Mouse (Mus musculus): ENCODE data around the gene Slc8a2.

DNA sequence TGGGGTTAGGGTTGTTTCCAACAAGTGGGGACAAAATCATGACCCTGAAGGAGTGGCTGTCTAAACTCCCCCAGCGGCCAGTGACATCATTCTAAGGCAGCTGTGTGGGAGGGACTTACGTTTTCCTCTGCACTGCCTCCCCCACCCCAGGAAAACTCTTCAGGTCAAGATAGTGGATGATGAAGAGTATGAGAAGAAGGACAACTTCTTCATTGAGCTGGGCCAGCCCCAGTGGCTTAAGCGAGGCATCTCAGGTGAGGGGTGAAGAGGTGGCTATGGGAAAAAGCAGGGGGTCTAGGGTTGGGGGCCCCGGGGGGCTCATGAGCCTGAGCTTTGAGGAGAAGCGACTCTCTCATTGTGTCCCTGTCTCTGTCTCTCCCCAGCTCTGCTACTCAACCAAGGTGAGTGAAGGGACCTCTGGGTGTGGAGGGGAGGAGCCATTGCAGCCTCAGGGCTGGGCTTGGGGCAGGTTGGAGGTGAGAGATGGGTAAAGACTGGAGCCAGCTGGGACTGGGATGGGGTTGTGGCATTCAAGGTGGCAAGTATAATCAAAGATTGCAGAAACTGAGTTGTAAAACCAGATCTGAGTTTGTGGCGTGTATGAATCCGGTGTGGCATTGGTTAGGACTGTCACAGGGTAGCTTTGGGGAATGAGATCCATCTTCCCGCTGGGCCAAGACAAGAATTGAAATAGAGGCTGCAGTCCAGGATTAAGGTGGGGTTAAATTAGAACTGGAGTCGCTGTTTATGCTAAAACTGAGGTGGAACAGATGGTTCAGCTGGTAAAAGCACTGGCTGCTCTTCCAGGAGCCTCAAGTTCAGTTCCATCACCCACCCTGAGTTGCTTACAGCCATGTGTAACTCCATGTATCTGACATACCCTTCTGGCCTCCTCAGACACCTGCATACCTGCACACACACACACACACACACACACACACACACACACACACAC is 20.8 kb downstream of the Slc8a2 start:
- TF ChIP-seq CTCF (IDR thresholded peaks at IDR 0.05; ENCODE audit: borderline replicate concordance, extremely low read depth, insufficient read depth, insufficient read length): no peak
- no peak for TF ChIP-seq POLR2A (IDR thresholded peaks at IDR 0.05; ENCODE audit: borderline replicate concordance, extremely low read depth, insufficient read depth, insufficient read length, poor library complexity, severe bottlenecking)

Measured in brain, embryonic 14.5 days (tissue).